Mouse (Mus musculus): ENCODE results near the gene Hyal3.
"Not testable (repeated sequence)": the region's sequence is repeated elsewhere in the genome, so short reads cannot be mapped to it uniquely, and the experiment has no call there.

The Hyal3 gene

GRCm38 (mm10) chr9:107571534-107572326 lies 8.9 kb upstream of the Hyal3 start:
- DNase-seq (ENCODE audit: low read depth, low spot score): no peak

- DNase-seq (ENCODE audit: low read depth, low spot score): no peak
Observed at GRCm38 (mm10) chr9:107572327-107572662, 8.3 kb upstream of the Hyal3 start.

GRCm38 (mm10) chr9:107573774-107574173 lies 6.8 kb upstream of the Hyal3 start:
- DNase-seq (ENCODE audit: low read depth, low spot score): not testable (repeated sequence)

- no peak for DNase-seq (ENCODE audit: low read depth, low spot score)
Observed at GRCm38 (mm10) chr9:107575579-107576356, 4.8 kb upstream of the Hyal3 start.

- no peak for DNase-seq (ENCODE audit: low read depth, low spot score)
Observed at GRCm38 (mm10) chr9:107576357-107577107, 4.1 kb upstream of the Hyal3 start, which contains the start of gene Hyal1. Gene Hyal1, plus strand, starts transcription at chr9:107576927.

GRCm38 (mm10) chr9:107577871-107578270 lies 2.7 kb upstream of the Hyal3 start:
- no peak for DNase-seq (ENCODE audit: low read depth, low spot score)

- no peak for DNase-seq (ENCODE audit: low read depth, low spot score)
Observed at GRCm38 (mm10) chr9:107578587-107578986, 2.0 kb upstream of the Hyal3 start, which contains the start of gene Naa80. Gene Naa80, plus strand, starts transcription at chr9:107578887.

- DNase-seq (ENCODE audit: low read depth, low spot score): no peak
Observed at GRCm38 (mm10) chr9:107579023-107579900, 1.4 kb upstream of the Hyal3 start.

- no peak for DNase-seq (ENCODE audit: low read depth, low spot score)
Observed at GRCm38 (mm10) chr9:107581584-107581983, 966 bp downstream of the Hyal3 start.

- no peak for DNase-seq (ENCODE audit: low read depth, low spot score)
Observed at GRCm38 (mm10) chr9:107582509-107583062, 2.0 kb downstream of the Hyal3 start.

GRCm38 (mm10) chr9:107583174-107583573 lies 2.6 kb downstream of the Hyal3 start:
- DNase-seq (ENCODE audit: low read depth, low spot score): no peak

GRCm38 (mm10) chr9:107586504-107586903 lies 5.9 kb downstream of the Hyal3 start:
- no peak for DNase-seq (ENCODE audit: low read depth, low spot score)

GRCm38 (mm10) chr9:107586974-107587832 lies 6.6 kb downstream of the Hyal3 start, which contains the start of gene Ifrd2:
Gene Ifrd2, plus strand, starts transcription at chr9:107587642.
- peak; percentile 95 for DNase-seq (ENCODE audit: low read depth, low spot score)

GRCm38 (mm10) chr9:107587833-107588639 lies 7.4 kb downstream of the Hyal3 start:
- no peak for DNase-seq (ENCODE audit: low read depth, low spot score)

- DNase-seq (ENCODE audit: low read depth, low spot score): no peak
Observed at GRCm38 (mm10) chr9:107590058-107590772, 9.6 kb downstream of the Hyal3 start.

GRCm38 (mm10) chr9:107590773-107591060 lies 10.1 kb downstream of the Hyal3 start:
- DNase-seq (ENCODE audit: low read depth, low spot score): no peak

- DNase-seq (ENCODE audit: low read depth, low spot score): no peak
Observed at GRCm38 (mm10) chr9:107593101-107593976, 12.7 kb downstream of the Hyal3 start.

All from WW6 (cell line).